Mouse (Mus musculus) forebrain, embryonic 13.5 days (tissue): ENCODE data around the gene Cd44. TPM values are rescaled to one million over a fixed set of nuclear protein-coding genes. Genes with fewer than 3 reads are reported as not detected.

ENCODE experiments used
- ATAC-seq: fragments of 200-750 bp; cut with Nextera tagmentation; 2 replicates; pipeline ENCODE4 v1.8.0; 2017
- H3K27ac ChIP-seq: fragments of 300-500 bp; sonication (generic); 2 replicates; pipeline ENCODE4 v1.5.1; 2015; ENCODE audit warnings: inconsistent platforms, mild to moderate bottlenecking, moderate library complexity
- H3K27me3 ChIP-seq: fragments of 300-500 bp; sonication (generic); 2 replicates; pipeline ENCODE4 v1.6.1; 2015; ENCODE audit warnings: mild to moderate bottlenecking, inconsistent platforms
- H3K36me3 ChIP-seq: fragments of 300-500 bp; sonication (generic); 2 replicates; pipeline ENCODE4 v1.6.1; 2015; ENCODE audit warnings: mild to moderate bottlenecking, inconsistent platforms; ENCODE audit not compliant: poor library complexity, severe bottlenecking
- H3K4me1 ChIP-seq: fragments of 300-500 bp; sonication (generic); 2 replicates; pipeline ENCODE4 v1.6.1; 2015; ENCODE audit warnings: inconsistent platforms
- H3K4me2 ChIP-seq: fragments of 300-500 bp; sonication (generic); 2 replicates; pipeline ENCODE4 v1.6.1; 2015; ENCODE audit warnings: inconsistent platforms, mild to moderate bottlenecking, moderate library complexity
- H3K4me3 ChIP-seq: fragments of 300-500 bp; sonication (generic); 2 replicates; pipeline ENCODE4 v1.5.1; 2015; ENCODE audit warnings: mild to moderate bottlenecking, inconsistent platforms
- H3K9ac ChIP-seq: fragments of 300-500 bp; sonication (generic); 2 replicates; pipeline ENCODE4 v1.6.1; 2015; ENCODE audit warnings: mild to moderate bottlenecking, inconsistent platforms
- H3K9me3 ChIP-seq: fragments of 300-500 bp; sonication (generic); replicated peaks from 2 replicates; pipeline ENCODE4 v1.6.1; 2016; ENCODE audit warnings: inconsistent platforms
- WGBS: fragments of 180-500 bp; shearing (Covaris S2); methylation state at CpG from one replicate; pipeline ENCODE4 v1.1.7; 2015; 5-methylcytosine and 5-hydroxymethylcytosine counted together
- polyA plus RNA-seq: library from polyadenylated mRNA; unstranded; fragments of >200 nt; fragmentation: Nextera tagmentation; extraction: Ambion mirVana; gene quantifications from 2 replicates; pipeline ENCODE4 v1.2.1, GENCODE M21; 2015

Gene Cd44
- polyA plus RNA-seq, 1 experiment from 2014 or later: 1.2 TPM

DNA sequence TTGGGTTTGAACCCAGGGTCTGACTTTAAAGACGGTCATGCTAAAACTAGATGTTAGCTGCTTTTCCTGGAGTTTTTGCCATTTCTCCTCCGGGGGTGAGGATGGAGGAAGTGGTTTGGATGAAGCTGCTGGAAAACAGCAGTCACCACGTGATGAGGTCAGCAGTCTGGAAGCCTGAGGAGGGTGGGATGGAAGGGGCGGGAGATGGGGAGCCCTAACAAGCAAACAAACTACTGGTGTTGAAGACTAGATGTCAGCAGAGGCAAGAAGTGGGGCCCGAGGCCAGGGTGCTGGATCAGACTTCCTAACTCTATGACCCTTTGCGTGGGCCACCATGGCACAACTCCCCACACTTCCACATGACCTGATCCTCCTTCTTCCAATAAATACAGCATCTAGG, 96.2 kb downstream of the Cd44 start:
- Histone ChIP-seq H3K9ac (no peak overlapping the region), H3K4me2 (no peak overlapping the region), H3K27me3 (no peaks in the 10 kb centered on the region), H3K27ac (no peak overlapping the region), H3K4me3 (no peak overlapping the region), H3K9me3 (no peaks in the 10 kb centered on the region), H3K4me1 (no peaks in the 10 kb centered on the region), H3K36me3 (no peaks in the 10 kb centered on the region)
- 81% methylated on average over 6 of the region's 6 CpGs for WGBS
- ATAC-seq: no peak

DNA sequence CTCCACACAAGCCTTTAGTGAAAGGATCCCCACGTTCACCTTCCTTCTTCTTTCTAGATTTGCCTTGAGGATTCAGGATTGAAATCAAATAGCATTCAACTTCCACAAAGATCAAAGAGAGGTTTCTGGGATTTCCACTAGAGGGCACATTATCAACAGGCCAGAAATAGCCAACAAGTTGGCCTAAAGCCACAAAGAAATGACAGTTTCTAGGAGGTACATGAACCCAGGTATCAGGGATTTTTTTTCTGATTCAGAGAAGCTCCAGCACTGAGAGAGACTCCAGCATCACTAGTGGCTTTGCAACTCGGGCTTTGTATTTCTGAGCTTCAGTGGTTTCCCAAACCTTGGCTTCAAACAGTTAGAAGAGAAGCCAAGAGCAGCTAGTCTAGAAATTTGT, 97.4 kb downstream of the Cd44 start:
- Histone ChIP-seq H3K9me3 (no peaks in the 10 kb centered on the region), H3K27me3 (no peaks in the 10 kb centered on the region), H3K27ac (no peak overlapping the region), H3K9ac (no peak overlapping the region), H3K36me3 (no peaks in the 10 kb centered on the region), H3K4me1 (no peaks in the 10 kb centered on the region), H3K4me2 (no peak overlapping the region), H3K4me3 (no peak overlapping the region)
- ATAC-seq: no peak
- 53% methylated on average over 2 of the region's 2 CpGs for WGBS

DNA sequence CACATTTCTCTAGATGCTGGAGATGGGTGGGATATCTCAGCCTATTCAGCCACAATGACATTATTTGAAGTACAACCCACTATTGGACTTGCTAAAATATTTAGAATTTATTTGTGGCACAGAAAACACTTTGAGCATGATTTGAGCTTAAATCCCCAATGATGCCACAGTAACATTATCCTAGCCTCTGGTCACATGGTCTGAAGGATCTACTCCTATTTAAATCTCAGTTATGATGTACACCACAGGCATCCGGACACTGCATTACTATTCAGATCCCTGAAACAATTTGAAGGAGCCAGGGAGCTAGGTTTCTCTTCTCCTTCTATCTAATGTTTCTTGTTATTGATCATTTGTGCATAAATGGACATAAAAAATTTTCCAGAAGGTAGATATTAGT, 99.6 kb downstream of the Cd44 start:
- Histone ChIP-seq H3K4me2 (no peak overlapping the region), H3K27me3 (no peaks in the 10 kb centered on the region), H3K9me3 (no peaks in the 10 kb centered on the region), H3K27ac (no peak overlapping the region), H3K4me3 (no peak overlapping the region), H3K9ac (no peak overlapping the region), H3K4me1 (no peaks in the 10 kb centered on the region), H3K36me3 (no peaks in the 10 kb centered on the region)
- WGBS: 90% methylated on average over 1 of the region's 1 CpGs
- no peak for ATAC-seq

DNA sequence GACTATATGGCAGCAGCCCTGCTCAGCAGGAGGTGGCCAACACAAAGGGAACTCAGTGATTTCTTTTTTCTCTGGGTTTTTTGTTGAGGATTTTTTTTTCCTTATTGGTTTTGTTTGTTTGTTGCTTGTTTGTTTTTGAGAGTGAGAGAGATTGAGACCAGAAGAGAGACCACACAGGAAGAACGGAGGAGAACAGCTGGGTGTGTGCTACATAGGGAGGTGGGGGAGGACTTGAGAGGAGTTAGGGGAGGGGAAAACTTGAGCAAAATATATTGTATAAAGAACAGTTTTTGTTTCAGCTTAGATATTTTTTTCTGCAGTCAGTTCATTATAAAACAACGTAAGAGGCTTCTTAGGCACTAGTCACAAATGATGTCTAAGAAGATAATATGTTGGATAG, 103.3 kb downstream of the Cd44 start:
- Histone ChIP-seq H3K27me3 (no peaks in the 10 kb centered on the region), H3K36me3 (no peaks in the 10 kb centered on the region), H3K4me3 (no peak overlapping the region), H3K27ac (no peak overlapping the region), H3K9ac (no peak overlapping the region), H3K4me2 (no peak overlapping the region), H3K9me3 (no peaks in the 10 kb centered on the region), H3K4me1 (no peaks in the 10 kb centered on the region)
- WGBS: 69% methylated on average over 2 of the region's 2 CpGs
- no peak for ATAC-seq

DNA sequence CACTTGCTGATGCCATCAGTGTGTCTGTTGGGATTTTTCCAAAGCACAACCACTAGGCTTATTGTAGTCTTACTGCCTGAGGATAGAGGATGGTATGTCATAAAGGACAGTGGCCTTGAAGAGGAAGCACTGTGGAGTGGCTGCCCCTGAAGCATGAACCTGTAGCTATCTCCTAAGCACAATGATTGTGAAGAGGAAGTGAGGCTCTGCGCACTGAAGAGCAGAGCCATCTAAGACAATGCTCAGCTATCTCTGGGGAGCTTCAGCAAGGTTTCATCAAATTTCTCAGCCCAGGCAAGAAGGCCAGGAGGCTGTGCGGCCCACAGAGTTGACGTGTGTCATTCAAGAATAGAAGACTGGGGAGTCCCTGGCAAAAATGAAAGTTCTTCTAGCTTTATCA, 106.4 kb downstream of the Cd44 start:
- Histone ChIP-seq H3K27me3 (no peaks in the 10 kb centered on the region), H3K9me3 (no peaks in the 10 kb centered on the region), H3K4me1 (no peaks in the 10 kb centered on the region), H3K4me3 (no peak overlapping the region), H3K27ac (no peak overlapping the region), H3K36me3 (no peaks in the 10 kb centered on the region), H3K9ac (no peak overlapping the region), H3K4me2 (no peak overlapping the region)
- WGBS: 90% methylated on average over 3 of the region's 3 CpGs
- no peak for ATAC-seq

DNA sequence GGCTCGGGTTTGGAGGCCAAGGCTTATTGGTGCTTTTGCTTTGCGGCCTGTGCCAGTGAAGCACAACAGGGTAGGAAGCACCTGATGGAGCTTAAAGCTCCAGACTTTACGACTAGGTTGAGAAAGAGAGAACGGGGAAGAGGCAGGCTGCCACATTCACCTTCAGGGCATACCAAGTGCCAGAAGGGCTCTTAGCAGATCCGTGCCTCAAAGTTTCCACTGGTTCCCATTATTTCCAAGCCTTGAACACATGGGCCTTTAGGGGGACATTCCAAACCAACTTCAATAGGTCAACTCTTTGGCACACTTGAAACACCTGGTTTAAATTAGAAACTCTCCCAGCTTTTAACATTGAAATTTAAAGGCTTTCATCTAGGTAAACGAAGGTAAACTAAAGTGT, 108.7 kb downstream of the Cd44 start:
- H3K27me3 ChIP-seq: no peaks in the 10 kb centered on the region
- no peak overlapping the region for H3K4me3 ChIP-seq
- no peaks in the 10 kb centered on the region for H3K4me1 ChIP-seq
- H3K27ac ChIP-seq: no peak overlapping the region
- no peaks in the 10 kb centered on the region for H3K9me3 ChIP-seq
- 89% methylated on average over 6 of the region's 6 CpGs for WGBS
- no peak overlapping the region for H3K4me2 ChIP-seq
- no peaks in the 10 kb centered on the region for H3K36me3 ChIP-seq
- ATAC-seq: no peak
- H3K9ac ChIP-seq: no peak overlapping the region

DNA sequence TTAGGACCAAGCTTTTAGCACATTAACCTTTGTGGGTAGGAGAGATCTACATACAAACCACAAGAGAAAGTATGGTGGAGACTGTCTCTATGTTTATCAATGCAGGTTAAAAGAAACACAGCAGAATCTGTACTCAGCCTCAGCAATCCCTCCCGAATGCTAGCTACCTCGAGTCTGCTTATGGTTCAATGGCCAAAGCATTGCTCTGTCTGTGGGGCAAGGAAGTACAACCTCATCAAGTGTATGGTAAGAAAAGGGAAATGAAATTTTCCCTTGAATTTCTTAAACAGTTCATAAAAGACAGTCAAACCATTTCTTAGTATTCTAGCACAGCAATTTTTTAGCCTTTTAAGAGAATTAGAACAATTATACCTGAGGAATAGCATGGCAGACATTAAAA, 109.8 kb downstream of the Cd44 start:
- Histone ChIP-seq H3K4me1 (no peaks in the 10 kb centered on the region), H3K27ac (no peak overlapping the region), H3K9ac (no peak overlapping the region), H3K4me2 (no peak overlapping the region), H3K4me3 (no peak overlapping the region), H3K9me3 (no peaks in the 10 kb centered on the region), H3K27me3 (no peaks in the 10 kb centered on the region), H3K36me3 (no peaks in the 10 kb centered on the region)
- 79% methylated on average over 2 of the region's 2 CpGs for WGBS
- no peak for ATAC-seq

DNA sequence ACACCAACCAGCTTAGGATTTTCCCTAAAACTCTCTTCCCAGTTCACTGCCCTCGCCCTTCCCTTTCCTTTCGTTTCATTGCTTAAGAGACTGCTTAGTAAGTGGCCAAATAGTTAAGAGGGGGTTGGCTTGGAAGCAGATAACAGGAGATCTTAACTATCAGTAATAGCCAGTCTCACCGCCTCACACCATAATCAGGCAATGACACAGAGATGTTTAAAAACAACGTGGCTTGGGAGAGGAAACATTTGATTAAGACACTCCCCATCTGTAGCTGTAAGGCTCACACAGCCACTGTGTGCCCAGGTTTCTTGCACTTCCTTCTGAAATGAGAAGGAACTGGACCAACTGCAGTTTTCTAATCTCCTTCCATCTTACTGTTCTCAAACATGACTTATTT, 115.8 kb downstream of the Cd44 start:
- Histone ChIP-seq H3K36me3 (no peaks in the 10 kb centered on the region), H3K9ac (no peak overlapping the region), H3K9me3 (no peaks in the 10 kb centered on the region), H3K27me3 (no peaks in the 10 kb centered on the region), H3K4me1 (no peaks in the 10 kb centered on the region), H3K4me3 (no peak overlapping the region), H3K27ac (no peak overlapping the region), H3K4me2 (no peak overlapping the region)
- 77% methylated on average over 4 of the region's 4 CpGs for WGBS
- no peak for ATAC-seq

DNA sequence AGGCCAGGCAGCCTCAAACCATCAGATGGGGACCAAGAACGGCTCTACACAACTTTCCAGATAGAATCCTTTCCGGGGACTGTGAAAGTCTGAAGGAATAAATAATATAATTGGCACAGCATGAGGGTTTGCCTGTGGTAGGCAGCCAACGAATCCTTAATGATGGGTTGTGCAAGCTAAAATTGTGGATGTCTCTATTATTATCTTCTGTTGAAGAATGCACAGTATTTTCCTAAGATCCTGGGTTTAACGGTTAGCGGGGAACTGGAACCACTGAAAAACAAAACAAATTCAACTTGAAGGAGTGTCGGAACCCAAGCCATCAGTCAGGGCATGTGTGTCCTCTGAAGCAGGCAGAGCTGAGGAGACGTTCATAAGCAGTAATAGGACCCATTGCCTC, 118.7 kb downstream of the Cd44 start:
- Histone ChIP-seq H3K36me3 (peaks cover under 1% of the 10 kb centered on the region; the same call in 1 of the 2 replicates), H3K4me1 (no peaks in the 10 kb centered on the region), H3K4me3 (no peak overlapping the region), H3K4me2 (no peak overlapping the region), H3K9ac (no peak overlapping the region), H3K27ac (no peak overlapping the region), H3K9me3 (no peaks in the 10 kb centered on the region), H3K27me3 (no peaks in the 10 kb centered on the region)
- 80% methylated on average over 7 of the region's 7 CpGs for WGBS
- no peak for ATAC-seq

DNA sequence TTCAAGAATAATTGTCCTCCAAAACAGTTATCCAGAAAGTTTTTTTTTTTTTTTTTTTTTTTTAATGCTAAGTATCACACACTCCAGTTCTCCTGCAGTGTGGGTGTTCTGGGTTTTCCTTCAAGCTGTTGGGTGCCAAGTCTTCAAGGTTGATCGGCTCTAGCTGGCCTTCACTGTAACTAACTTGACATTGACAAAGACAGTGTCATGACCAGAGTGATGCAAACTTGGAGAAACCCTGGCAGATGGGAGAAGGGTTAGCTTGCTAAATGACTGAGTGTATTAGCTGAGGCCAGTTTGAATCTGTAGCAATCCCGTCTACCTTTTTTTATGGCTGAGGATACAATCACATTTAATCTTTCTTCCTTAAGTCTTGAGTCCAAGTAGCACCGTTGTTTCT, 123.3 kb downstream of the Cd44 start:
- Histone ChIP-seq H3K4me3 (no peak overlapping the region), H3K9ac (no peak overlapping the region), H3K4me2 (no peak overlapping the region), H3K27me3 (no peaks in the 10 kb centered on the region), H3K36me3 (peaks cover 4% of the 10 kb centered on the region; the same call in 1 of the 2 replicates), H3K4me1 (no peaks in the 10 kb centered on the region), H3K27ac (no peak overlapping the region), H3K9me3 (no peaks in the 10 kb centered on the region)
- 96% methylated on average over 3 of the region's 3 CpGs for WGBS
- ATAC-seq: no peak

DNA sequence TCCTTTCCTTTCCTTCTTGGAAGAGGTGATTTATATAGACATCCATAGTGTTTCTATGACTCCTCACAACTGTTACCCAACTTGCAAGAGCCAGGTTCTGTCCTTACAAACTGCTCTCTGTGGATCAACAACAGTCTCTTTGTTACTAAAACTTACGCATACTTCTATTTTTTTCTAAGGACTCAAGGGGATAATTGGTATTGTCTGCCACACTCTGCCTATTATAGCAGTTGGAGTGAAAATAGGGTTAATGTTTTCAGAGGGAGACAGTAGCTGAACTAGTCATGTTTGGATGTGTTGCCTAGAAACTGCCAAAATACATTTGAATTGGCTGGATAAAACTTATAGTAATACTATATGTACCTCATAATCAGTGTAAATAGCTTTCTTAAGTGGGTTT, 125.9 kb downstream of the Cd44 start:
- ATAC-seq: no peak
- WGBS: 31% methylated on average over 1 of the region's 1 CpGs
- Histone ChIP-seq H3K9me3 (no peaks in the 10 kb centered on the region), H3K27ac (no peak overlapping the region), H3K36me3 (peaks cover 5% of the 10 kb centered on the region; the same call in 1 of the 2 replicates), H3K27me3 (no peaks in the 10 kb centered on the region), H3K4me2 (no peak overlapping the region), H3K4me3 (no peak overlapping the region), H3K4me1 (no peaks in the 10 kb centered on the region), H3K9ac (no peak overlapping the region)

DNA sequence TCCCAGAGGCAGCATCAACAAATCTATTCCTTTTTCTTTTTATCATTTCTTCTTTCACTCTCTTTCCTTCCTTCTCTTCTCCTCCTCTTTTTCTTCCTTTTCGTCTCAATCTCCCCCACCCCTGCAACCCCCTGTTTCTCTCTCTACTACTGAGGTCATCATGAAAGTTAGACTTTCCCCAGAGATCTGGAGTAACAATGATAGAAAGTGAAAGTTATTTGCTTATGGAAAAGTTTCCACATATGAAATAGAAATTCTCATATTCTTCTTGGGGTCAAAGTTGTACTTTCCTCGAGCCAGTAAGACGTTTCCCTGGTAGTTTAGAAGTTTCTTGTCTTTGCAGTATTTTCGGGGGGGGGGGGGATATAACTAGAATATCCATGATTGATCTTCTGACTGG, 126.8 kb downstream of the Cd44 start:
- Histone ChIP-seq H3K27ac (no peak overlapping the region), H3K27me3 (no peaks in the 10 kb centered on the region), H3K9ac (no peak overlapping the region), H3K36me3 (peaks cover 8% of the 10 kb centered on the region; the same call in 1 of the 2 replicates), H3K4me1 (no peaks in the 10 kb centered on the region), H3K4me2 (no peak overlapping the region), H3K9me3 (no peaks in the 10 kb centered on the region), H3K4me3 (no peak overlapping the region)
- 90% methylated on average over 4 of the region's 4 CpGs for WGBS
- no peak for ATAC-seq

DNA sequence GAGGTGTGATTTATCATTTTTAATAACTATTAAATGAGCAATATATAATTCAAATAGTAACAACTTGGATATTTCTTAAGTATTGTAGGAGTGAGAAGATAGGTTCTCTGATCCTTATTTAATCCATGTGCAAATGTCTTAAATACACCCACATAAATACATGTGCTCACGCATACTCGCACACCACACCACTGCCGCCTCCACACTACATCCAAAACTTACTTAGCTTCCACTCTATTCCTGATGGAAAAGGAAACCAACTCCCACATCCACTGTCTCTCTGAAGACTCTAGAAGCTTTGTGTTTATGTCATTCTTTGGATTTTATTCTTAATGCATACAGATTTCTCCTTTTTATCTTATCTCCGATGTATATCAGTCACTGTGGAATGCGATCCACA, 129.2 kb downstream of the Cd44 start:
- H3K4me2 ChIP-seq: no peak overlapping the region
- no peaks in the 10 kb centered on the region for H3K4me1 ChIP-seq
- no peaks in the 10 kb centered on the region for H3K9me3 ChIP-seq
- no peak overlapping the region for H3K9ac ChIP-seq
- WGBS: 98% methylated on average over 5 of the region's 5 CpGs
- H3K36me3 ChIP-seq: peaks cover 3% of the 10 kb centered on the region; the same call in 1 of the 2 replicates
- ATAC-seq: no peak
- no peak overlapping the region for H3K4me3 ChIP-seq
- no peak overlapping the region for H3K27ac ChIP-seq
- no peaks in the 10 kb centered on the region for H3K27me3 ChIP-seq
